In genomic region chr6:134434044-134434443, GRCm38 (mm10) we compare ENCODE assay signal across 23 mouse cellular contexts. TPM values are rescaled to one million over a fixed set of nuclear protein-coding genes. Genes with fewer than 3 reads are reported as not detected.
"Had no signal": no experiment of that assay in that cellular context is flagged by ENCODE, and none has a peak within 500 bp of the region (broad histone marks: within the 10 kb centered on the region; RNA-seq: fewer than 3 reads in every experiment).

No protein-coding gene starts in this region.

- H3K27ac ChIP-seq: limb, embryonic 12.5 days; liver, embryonic 14.5 days; macrophage; midbrain, embryonic 12.5 days; neural tube, embryonic 13.5 days had no signal

- H3K4me2 ChIP-seq: limb, embryonic 12.5 days; limb, embryonic 15.5 days; liver, embryonic 11.5 days; lung, embryonic 14.5 days; midbrain, embryonic 12.5 days; neural tube, embryonic 13.5 days had no signal

- H3K9ac ChIP-seq: limb, embryonic 12.5 days; limb, embryonic 15.5 days; liver, embryonic 14.5 days; liver, postnatal 0 days; lung, embryonic 14.5 days; midbrain, embryonic 12.5 days; neural tube, embryonic 13.5 days had no signal

- H3K4me3 ChIP-seq: limb, embryonic 12.5 days; limb, embryonic 15.5 days; midbrain, embryonic 12.5 days; myocyte; neural tube, embryonic 13.5 days had no signal

- H3K9me3 ChIP-seq: limb, embryonic 12.5 days; limb, embryonic 15.5 days; midbrain, embryonic 12.5 days; neural tube, embryonic 13.5 days had no signal

- ATAC-seq: liver, postnatal 0 days; lung, postnatal 0 days; midbrain, embryonic 16.5 days had no signal

- H3K27me3 ChIP-seq: limb, embryonic 12.5 days; limb, embryonic 15.5 days; neural tube, embryonic 13.5 days had no signal

- DNase-seq: kidney, postnatal 14 days; kidney, postnatal 4 days; left cerebral cortex, postnatal 4 days; liver, postnatal 0 days; lung, embryonic 14.5 days; retina, postnatal 1 day; right cerebral cortex, postnatal 25 days; thymus, adult 18-20 months; thymus, postnatal 36 days had no signal

- H3K36me3 ChIP-seq: limb, embryonic 12.5 days; limb, embryonic 15.5 days; midbrain, embryonic 12.5 days; neural tube, embryonic 13.5 days had no signal

- H3K4me1 ChIP-seq: midbrain, embryonic 12.5 days had no signal

RNA-seq across cellular contexts. Expression of gene Bcl2l14, which starts 37.9 kb away (rescaled TPM):
- total RNA-seq: layer of hippocampus, adult 18-20 months; layer of hippocampus, postnatal 14 days; left cerebral cortex, adult 8-10 months; left cerebral cortex, postnatal 14 days; left cerebral cortex, postnatal 4 days had no signal
- polyA plus RNA-seq: midbrain, embryonic 16.5 days; neural tube, embryonic 13.5 days had no signal
